Mouse (Mus musculus) liver, embryonic 16.5 days (tissue): ENCODE measurements at regions not wholly inside any gene's neighbourhood (a gene's known extent, or its start where the extent isn't known, plus 50 kb on each side); places are given as distances from the start of the nearest gene placed in this dataset.

Experiments used
- ATAC-seq: fragments of 200-750 bp; cut with Nextera tagmentation; 2 replicates; pipeline ENCODE4 v1.8.0; 2017; ENCODE audit warnings: low read depth, mild to moderate bottlenecking, moderate number of reproducible peaks, moderate library complexity
- H3K27ac ChIP-seq: fragments of 300-500 bp; sonication (generic); 2 replicates; pipeline ENCODE4 v1.5.1; 2014; ENCODE audit warnings: mild to moderate bottlenecking, low read length
- H3K27me3 ChIP-seq: fragments of 300-500 bp; sonication (generic); 2 replicates; pipeline ENCODE4 v1.6.1; 2014; ENCODE audit warnings: low read depth, low read length, mixed read lengths; ENCODE audit not compliant: control insufficient read depth, insufficient read depth
- H3K36me3 ChIP-seq: fragments of 300-500 bp; sonication (generic); 2 replicates; pipeline ENCODE4 v1.6.1; 2014; ENCODE audit warnings: mild to moderate bottlenecking; ENCODE audit not compliant: control insufficient read depth, insufficient read depth
- H3K4me1 ChIP-seq: fragments of 300-500 bp; sonication (generic); 2 replicates; pipeline ENCODE4 v1.6.1; 2014; ENCODE audit warnings: low read depth, low read length, mixed read lengths; ENCODE audit not compliant: control insufficient read depth
- H3K4me2 ChIP-seq: fragments of 300-500 bp; sonication (generic); 2 replicates; pipeline ENCODE4 v1.6.1; 2014; ENCODE audit warnings: low read depth, low read length, mixed read lengths
- H3K4me3 ChIP-seq: fragments of 300-500 bp; sonication (generic); 2 replicates; pipeline ENCODE4 v1.5.1; 2014; ENCODE audit warnings: low read depth, mild to moderate bottlenecking, low read length
- H3K9ac ChIP-seq: fragments of 300-500 bp; sonication (generic); 2 replicates; pipeline ENCODE4 v1.6.1; 2014; ENCODE audit warnings: low read depth, low read length
- H3K9me3 ChIP-seq: fragments of 300-500 bp; sonication (generic); replicated peaks from 2 replicates; pipeline ENCODE4 v1.6.1; 2016; ENCODE audit warnings: low read length; ENCODE audit not compliant: control insufficient read depth
- WGBS: fragments of 180-500 bp; shearing (Covaris S2); extraction: QIAGEN DNeasy Blood & Tissue Kit; methylation state at CpG from one replicate; pipeline ENCODE4 v1.1.7; 2014; ENCODE audit not compliant: insufficient replicate concordance; 5-methylcytosine and 5-hydroxymethylcytosine counted together

- Histone ChIP-seq H3K36me3 (no peaks in the 10 kb centered on the region), H3K4me1 (no peaks in the 10 kb centered on the region), H3K27ac (no peak overlapping the region), H3K9me3 (no peaks in the 10 kb centered on the region), H3K4me3 (no peak overlapping the region), H3K27me3 (no peaks in the 10 kb centered on the region), H3K4me2 (no peak overlapping the region), H3K9ac (no peak overlapping the region)
- ATAC-seq = no peak
- 47% methylated on average over 2 of the region's 2 CpGs for WGBS
These were observed 267.3 kb upstream of the Flrt2 start for GRCm38 (mm10) chr12:95424739-95425138.

- Histone ChIP-seq H3K27me3 (no peaks in the 10 kb centered on the region), H3K9me3 (no peaks in the 10 kb centered on the region), H3K4me1 (no peaks in the 10 kb centered on the region), H3K4me3 (no peak overlapping the region), H3K9ac (no peak overlapping the region), H3K36me3 (no peaks in the 10 kb centered on the region), H3K4me2 (no peak overlapping the region), H3K27ac (no peak overlapping the region)
- ATAC-seq = no peak
- 33% methylated on average over 2 of the region's 2 CpGs for WGBS
These were observed 254.8 kb upstream of the Flrt2 start for GRCm38 (mm10) chr12:95437226-95437625.

- no peaks in the 10 kb centered on the region for H3K27me3 ChIP-seq
- peak; percentile 47; the same call in 1 of the 2 replicates for ATAC-seq
- WGBS = 86% methylated on average over 4 of the region's 4 CpGs
These were observed 234.5 kb upstream of the Flrt2 start for GRCm38 (mm10) chr12:95457480-95457879.

GRCm38 (mm10) chr12:95466502-95467490 lies 225.2 kb upstream of the Flrt2 start:
- H3K27me3 ChIP-seq = no peaks in the 10 kb centered on the region
- no peak overlapping the region for H3K9ac ChIP-seq
- H3K9me3 ChIP-seq = no peaks in the 10 kb centered on the region
- H3K4me3 ChIP-seq = no peak overlapping the region
- no peak overlapping the region for H3K4me2 ChIP-seq
- H3K4me1 ChIP-seq = no peaks in the 10 kb centered on the region
- WGBS = 51% methylated on average over 12 of the region's 12 CpGs
- H3K27ac ChIP-seq = no peak overlapping the region
- no peak for ATAC-seq
- H3K36me3 ChIP-seq = no peaks in the 10 kb centered on the region

More at GRCm38 (mm10) chr12:95457480-95457879, 234.5 kb upstream of the Flrt2 start:
- no peak overlapping the region for H3K27ac ChIP-seq
- H3K9me3 ChIP-seq = no peaks in the 10 kb centered on the region
- H3K9ac ChIP-seq = no peak overlapping the region
- no peaks in the 10 kb centered on the region for H3K36me3 ChIP-seq
- no peaks in the 10 kb centered on the region for H3K4me1 ChIP-seq
- no peak overlapping the region for H3K4me2 ChIP-seq
- H3K4me3 ChIP-seq = no peak overlapping the region

GRCm38 (mm10) chr12:95469897-95470296 lies 222.1 kb upstream of the Flrt2 start:
- WGBS = 34% methylated on average over 6 of the region's 6 CpGs
- Histone ChIP-seq H3K27ac (no peak overlapping the region), H3K4me2 (no peak overlapping the region), H3K36me3 (no peaks in the 10 kb centered on the region), H3K27me3 (no peaks in the 10 kb centered on the region), H3K4me3 (no peak overlapping the region), H3K4me1 (no peaks in the 10 kb centered on the region), H3K9ac (no peak overlapping the region), H3K9me3 (no peaks in the 10 kb centered on the region)
- no peak for ATAC-seq

GRCm38 (mm10) chr12:95486502-95486901 lies 205.5 kb upstream of the Flrt2 start:
- no peak for ATAC-seq
- no peak overlapping the region for H3K4me3 ChIP-seq
- no peak overlapping the region for H3K4me2 ChIP-seq
- no peaks in the 10 kb centered on the region for H3K36me3 ChIP-seq
- H3K27me3 ChIP-seq = no peaks in the 10 kb centered on the region
- H3K9me3 ChIP-seq = no peaks in the 10 kb centered on the region
- no peaks in the 10 kb centered on the region for H3K4me1 ChIP-seq
- no peak overlapping the region for H3K27ac ChIP-seq
- no peak overlapping the region for H3K9ac ChIP-seq

- H3K27me3 ChIP-seq = no peaks in the 10 kb centered on the region
- H3K4me1 ChIP-seq = no peaks in the 10 kb centered on the region
- no peaks in the 10 kb centered on the region for H3K9me3 ChIP-seq
- no peak overlapping the region for H3K4me2 ChIP-seq
- no peaks in the 10 kb centered on the region for H3K36me3 ChIP-seq
- no peak overlapping the region for H3K27ac ChIP-seq
- no peak for ATAC-seq
- WGBS = 23% methylated on average over 3 of the region's 3 CpGs
- no peak overlapping the region for H3K4me3 ChIP-seq
- no peak overlapping the region for H3K9ac ChIP-seq
These were observed 203.7 kb upstream of the Flrt2 start for GRCm38 (mm10) chr12:95488371-95488770.

- no peak overlapping the region for H3K27ac ChIP-seq
- H3K4me1 ChIP-seq = no peaks in the 10 kb centered on the region
- 66% methylated on average over 2 of the region's 2 CpGs for WGBS
- H3K4me3 ChIP-seq = no peak overlapping the region
- no peaks in the 10 kb centered on the region for H3K36me3 ChIP-seq
- H3K9me3 ChIP-seq = no peaks in the 10 kb centered on the region
- H3K27me3 ChIP-seq = no peaks in the 10 kb centered on the region
- H3K9ac ChIP-seq = no peak overlapping the region
- no peak for ATAC-seq
- H3K4me2 ChIP-seq = no peak overlapping the region
These were observed 202.7 kb upstream of the Flrt2 start for GRCm38 (mm10) chr12:95489374-95489773.

- H3K36me3 ChIP-seq = no peaks in the 10 kb centered on the region
- H3K4me3 ChIP-seq = no peak overlapping the region
- no peaks in the 10 kb centered on the region for H3K4me1 ChIP-seq
- no peaks in the 10 kb centered on the region for H3K9me3 ChIP-seq
- H3K4me2 ChIP-seq = no peak overlapping the region
- 48% methylated on average over 2 of the region's 2 CpGs for WGBS
- no peak overlapping the region for H3K9ac ChIP-seq
- no peak overlapping the region for H3K27ac ChIP-seq
- H3K27me3 ChIP-seq = no peaks in the 10 kb centered on the region
- ATAC-seq = no peak
These were observed 202.2 kb upstream of the Flrt2 start for GRCm38 (mm10) chr12:95489848-95490247.
